Mouse (Mus musculus): ENCODE data around the gene Syt7. TPM values are rescaled to one million over a fixed set of nuclear protein-coding genes. Genes with fewer than 3 reads are reported as not detected.

The Syt7 gene
- polyA plus RNA-seq, 1 experiment: 173 TPM

GRCm38 (mm10) chr19:10435908-10436307 lies 47.0 kb downstream of the Syt7 start:
- DNase-seq: peak; percentile 85 to 86
- TF ChIP-seq POLR2A (IDR thresholded peaks at IDR 0.05; ENCODE audit: borderline replicate concordance, insufficient read depth, low read length) (no peak), CTCF (IDR thresholded peaks at IDR 0.05; ENCODE audit: borderline replicate concordance, insufficient read depth, low read depth, low read length) (peak; percentile 97)
- WGBS: 12% methylated on average over 3 of the region's 3 CpGs

GRCm38 (mm10) chr19:10436726-10437125 lies 47.8 kb downstream of the Syt7 start:
- 61% methylated on average over 1 of the region's 1 CpGs for WGBS
- Histone ChIP-seq H3K27ac (ENCODE audit: insufficient read depth, low read length) (no peak overlapping the region), H3K4me1 (ENCODE audit: control insufficient read depth, insufficient read depth, low read length) (peaks cover 33% of the 10 kb centered on the region), H3K27me3 (ENCODE audit: control insufficient read depth, insufficient read depth, low read length) (no peaks in the 10 kb centered on the region), H3K4me3 (replicated peaks; ENCODE audit: insufficient read depth, low read depth, low read length) (no peak overlapping the region)
- TF ChIP-seq POLR2A (IDR thresholded peaks at IDR 0.05; ENCODE audit: borderline replicate concordance, insufficient read depth, low read length): no peak
- no peak for TF ChIP-seq CTCF (IDR thresholded peaks at IDR 0.05; ENCODE audit: borderline replicate concordance, insufficient read depth, low read depth, low read length)
- peak in 1 of 2 experiments; percentile 15 for DNase-seq

More at GRCm38 (mm10) chr19:10435908-10436307, 47.0 kb downstream of the Syt7 start:
- Histone ChIP-seq H3K27me3 (ENCODE audit: control insufficient read depth, insufficient read depth, low read length) (no peaks in the 10 kb centered on the region), H3K4me1 (ENCODE audit: control insufficient read depth, insufficient read depth, low read length) (peaks cover 41% of the 10 kb centered on the region), H3K4me3 (replicated peaks; ENCODE audit: insufficient read depth, low read depth, low read length) (no peak overlapping the region), H3K27ac (ENCODE audit: insufficient read depth, low read length) (no peak overlapping the region)

- no peak for DNase-seq
- no peaks in the 10 kb centered on the region for H3K27me3 ChIP-seq (ENCODE audit: control insufficient read depth, insufficient read depth, low read length)
- no peak overlapping the region for H3K27ac ChIP-seq (ENCODE audit: insufficient read depth, low read length)
- H3K4me3 ChIP-seq (replicated peaks; ENCODE audit: insufficient read depth, low read depth, low read length): no peak overlapping the region
- no peak for TF ChIP-seq CTCF (IDR thresholded peaks at IDR 0.05; ENCODE audit: borderline replicate concordance, insufficient read depth, low read depth, low read length)
- no peak for TF ChIP-seq POLR2A (IDR thresholded peaks at IDR 0.05; ENCODE audit: borderline replicate concordance, insufficient read depth, low read length)
- H3K4me1 ChIP-seq (ENCODE audit: control insufficient read depth, insufficient read depth, low read length): peaks cover 26% of the 10 kb centered on the region
- WGBS: 85% methylated on average over 1 of the region's 1 CpGs
Observed at GRCm38 (mm10) chr19:10437521-10437920, 48.6 kb downstream of the Syt7 start.

- no peak for DNase-seq
- no peaks in the 10 kb centered on the region for H3K27me3 ChIP-seq (ENCODE audit: control insufficient read depth, insufficient read depth, low read length)
- no peak overlapping the region for H3K27ac ChIP-seq (ENCODE audit: insufficient read depth, low read length)
- WGBS: 93% methylated on average over 15 of the region's 15 CpGs
- TF ChIP-seq POLR2A (IDR thresholded peaks at IDR 0.05; ENCODE audit: borderline replicate concordance, insufficient read depth, low read length) (no peak), CTCF (IDR thresholded peaks at IDR 0.05; ENCODE audit: borderline replicate concordance, insufficient read depth, low read depth, low read length) (no peak)
- no peaks in the 10 kb centered on the region for H3K4me1 ChIP-seq (ENCODE audit: control insufficient read depth, insufficient read depth, low read length)
- no peak overlapping the region for H3K4me3 ChIP-seq (replicated peaks; ENCODE audit: insufficient read depth, low read depth, low read length)
Observed at GRCm38 (mm10) chr19:10444685-10445369, 55.9 kb downstream of the Syt7 start.

- H3K27ac ChIP-seq (ENCODE audit: insufficient read depth, low read length): no peak overlapping the region
- no peaks in the 10 kb centered on the region for H3K27me3 ChIP-seq (ENCODE audit: control insufficient read depth, insufficient read depth, low read length)
- H3K4me1 ChIP-seq (ENCODE audit: control insufficient read depth, insufficient read depth, low read length): no peaks in the 10 kb centered on the region
- no peak overlapping the region for H3K4me3 ChIP-seq (replicated peaks; ENCODE audit: insufficient read depth, low read depth, low read length)
- DNase-seq: no peak
- TF ChIP-seq CTCF (IDR thresholded peaks at IDR 0.05; ENCODE audit: borderline replicate concordance, insufficient read depth, low read depth, low read length): no peak
- no peak for TF ChIP-seq POLR2A (IDR thresholded peaks at IDR 0.05; ENCODE audit: borderline replicate concordance, insufficient read depth, low read length)
- 85% methylated on average over 7 of the region's 7 CpGs for WGBS
Observed at GRCm38 (mm10) chr19:10448275-10448674, 59.4 kb downstream of the Syt7 start.

- DNase-seq: no peak
- WGBS: 73% methylated on average over 6 of the region's 6 CpGs
- H3K27me3 ChIP-seq (ENCODE audit: control insufficient read depth, insufficient read depth, low read length): no peaks in the 10 kb centered on the region
- TF ChIP-seq POLR2A (IDR thresholded peaks at IDR 0.05; ENCODE audit: borderline replicate concordance, insufficient read depth, low read length) (no peak), CTCF (IDR thresholded peaks at IDR 0.05; ENCODE audit: borderline replicate concordance, insufficient read depth, low read depth, low read length) (no peak)
- no peak overlapping the region; the same call in 1 of the 2 replicates for H3K27ac ChIP-seq (ENCODE audit: insufficient read depth, low read length)
- H3K4me1 ChIP-seq (ENCODE audit: control insufficient read depth, insufficient read depth, low read length): no peaks in the 10 kb centered on the region
- H3K4me3 ChIP-seq (replicated peaks; ENCODE audit: insufficient read depth, low read depth, low read length): no peak overlapping the region
Observed at GRCm38 (mm10) chr19:10449190-10449589, 60.3 kb downstream of the Syt7 start.

GRCm38 (mm10) chr19:10449708-10450107 lies 60.8 kb downstream of the Syt7 start:
- peak; percentile 54 to 68 for DNase-seq
- Histone ChIP-seq H3K27ac (ENCODE audit: insufficient read depth, low read length) (no peak overlapping the region), H3K4me3 (replicated peaks; ENCODE audit: insufficient read depth, low read depth, low read length) (no peak overlapping the region), H3K4me1 (ENCODE audit: control insufficient read depth, insufficient read depth, low read length) (no peaks in the 10 kb centered on the region), H3K27me3 (ENCODE audit: control insufficient read depth, insufficient read depth, low read length) (no peaks in the 10 kb centered on the region)
- WGBS: 10% methylated on average over 3 of the region's 3 CpGs
- peak; percentile 78; the same call in 1 of the 2 replicates for TF ChIP-seq CTCF (IDR thresholded peaks at IDR 0.05; ENCODE audit: borderline replicate concordance, insufficient read depth, low read depth, low read length)
- no peak for TF ChIP-seq POLR2A (IDR thresholded peaks at IDR 0.05; ENCODE audit: borderline replicate concordance, insufficient read depth, low read length)
